Mouse (Mus musculus): ENCODE data around the gene Ccl27b.
"Not testable (repeated sequence)": the region's sequence is repeated elsewhere in the genome, so short reads cannot be mapped to it uniquely, and the experiment has no call there.

- not testable (repeated sequence) for TF ChIP-seq CTCF, POLR2A (IDR thresholded peaks at IDR 0.05; ENCODE audit: insufficient read depth, low read depth, low read length)
Measured at GRCm38 (mm10) chr4:42661793-42662192, 6.7 kb downstream of the Ccl27b start, which contains the start of gene Il11ra2.

Measured in olfactory bulb, adult 2 months (tissue).